Mouse (Mus musculus) spleen, adult 2 months (tissue): ENCODE results near the gene Tnp2.

Source experiments
- CTCF ChIP-seq: fragments of 200-500 bp; IDR thresholded peaks from 2 replicates; pipeline ENCODE4 v1.5.1; 2011; ENCODE audit warnings: mild to moderate bottlenecking, inconsistent platforms; ENCODE audit not compliant: insufficient read depth, insufficient read length, insufficient replicate concordance; ENCODE audit errors: extremely low read depth
- POLR2A ChIP-seq: fragments of 200-500 bp; IDR thresholded peaks from 2 replicates; pipeline ENCODE4 v1.6.1; 2011; ENCODE audit warnings: low read depth, low read length, inconsistent platforms

DNA sequence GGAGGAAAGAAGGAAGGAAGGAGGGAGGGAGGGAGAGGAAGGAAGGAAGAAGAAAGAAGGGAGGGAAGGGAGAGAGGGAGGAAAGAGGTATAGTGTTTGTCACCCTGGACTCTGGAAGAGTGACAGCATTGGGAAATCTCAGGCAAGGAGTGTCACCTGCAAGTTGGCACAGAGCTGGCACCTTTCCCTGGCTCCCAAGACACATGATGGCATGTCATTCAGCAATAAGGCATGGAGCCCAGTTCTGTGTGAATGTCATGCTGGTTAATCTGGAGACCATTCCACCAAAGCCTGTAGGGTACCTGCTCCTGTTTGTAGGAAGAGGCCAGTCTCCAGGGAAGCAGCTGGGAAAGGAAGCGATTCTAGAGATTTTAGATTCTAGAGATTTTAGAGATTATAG, 21.9 kb upstream of the Tnp2 start:
- TF ChIP-seq CTCF (no peak), POLR2A (no peak)
